In genomic region chr1:68150572-68150971, GRCm38 (mm10) we compare ENCODE assay signal across 23 mouse cellular contexts.
DNase-seq lines count a peak whose midpoint lies in the region; ATAC-seq and TF ChIP-seq lines count a peak whose summit lies in the region.
"Had no signal": no experiment of that assay in that cellular context is flagged by ENCODE, and none has a peak within 500 bp of the region (broad histone marks: within the 10 kb centered on the region; RNA-seq: fewer than 3 reads in every experiment).

No protein-coding gene starts in this region.

- no peak for ATAC-seq in heart, postnatal 0 days (ENCODE audit: insufficient read depth, low read depth)
- ATAC-seq in lung, postnatal 0 days: no peak
- ATAC-seq: forebrain, embryonic 13.5 days; inflammation-experienced regulatory T-cells, adult 6 months; midbrain, embryonic 13.5 days had no signal

- no peaks in the 10 kb centered on the region for H3K4me1 ChIP-seq in heart, postnatal 0 days (ENCODE audit: control insufficient read depth, insufficient read depth)
- H3K4me1 ChIP-seq in heart, embryonic 10.5 days: no peaks in the 10 kb centered on the region
- no peaks in the 10 kb centered on the region for H3K4me1 ChIP-seq in lung, postnatal 0 days (ENCODE audit: insufficient read depth, low read depth, low read length)
- H3K4me1 ChIP-seq: embryonic facial prominence, embryonic 13.5 days; forebrain, embryonic 13.5 days; hindbrain, embryonic 13.5 days; megakaryocyte, embryonic 14.5 days had no signal

- TF ChIP-seq CTCF in heart, postnatal 0 days (IDR thresholded peaks at IDR 0.05; ENCODE audit: low read depth): peak; percentile 39; the same call in 1 of the 2 replicates
- peak; percentile 21; the same call in 1 of the 2 replicates for TF ChIP-seq CTCF in lung, postnatal 0 days (IDR thresholded peaks at IDR 0.05)

- H3K9me3 ChIP-seq in heart, postnatal 0 days (replicated peaks; ENCODE audit: control insufficient read depth, low read length): no peaks in the 10 kb centered on the region
- no peaks in the 10 kb centered on the region for H3K9me3 ChIP-seq in heart, embryonic 10.5 days
- H3K9me3 ChIP-seq in lung, postnatal 0 days (ENCODE audit: low read length): no peaks in the 10 kb centered on the region
- H3K9me3 ChIP-seq: embryonic facial prominence, embryonic 13.5 days; forebrain, embryonic 13.5 days; hindbrain, embryonic 13.5 days; megakaryocyte, embryonic 14.5 days; midbrain, embryonic 13.5 days had no signal

- no peak for DNase-seq in heart, postnatal 0 days (ENCODE audit: low spot score)
- DNase-seq in heart, embryonic 10.5 days (ENCODE audit: low spot score): no peak
- peak; percentile 1 for DNase-seq in kidney, postnatal 14 days
- no peak for DNase-seq in kidney, adult 11 months
- DNase-seq in lung, postnatal 0 days (ENCODE audit: low spot score): no peak
- no peak for DNase-seq in lung, postnatal 25 days (ENCODE audit: low spot score)
- no peak for DNase-seq in right cerebral cortex, postnatal 36 days (ENCODE audit: low spot score in 2 of 2)
- DNase-seq: adrenal gland, postnatal 25 days; B cell, adult 2 months; cerebellum, adult 8-10 months; layer of hippocampus, adult 9-11 months; lung, postnatal 14 days; thymus, adult 2 months; thymus, postnatal 4 days had no signal

- TF ChIP-seq EP300 in heart, postnatal 0 days (IDR thresholded peaks at IDR 0.05; ENCODE audit: low read depth): no peak
- TF ChIP-seq EP300 in lung, postnatal 0 days (IDR thresholded peaks at IDR 0.05): no peak

- no peak overlapping the region for H3K9ac ChIP-seq in heart, postnatal 0 days (replicated peaks; ENCODE audit: low read depth, low read length)
- no peak overlapping the region for H3K9ac ChIP-seq in lung, postnatal 0 days (replicated peaks; ENCODE audit: low read depth)
- H3K9ac ChIP-seq: embryonic facial prominence, embryonic 13.5 days; forebrain, embryonic 13.5 days; hindbrain, embryonic 13.5 days; midbrain, embryonic 13.5 days had no signal

- 71% methylated on average over 2 of the region's 2 CpGs for WGBS in heart, postnatal 0 days
- 76% methylated on average over 2 of the region's 2 CpGs for WGBS in heart, embryonic 10.5 days
- 84% methylated on average over 2 of the region's 2 CpGs for WGBS in lung, postnatal 0 days

- no peak overlapping the region for H3K4me2 ChIP-seq in heart, postnatal 0 days (ENCODE audit: low read depth, low read length)
- H3K4me2 ChIP-seq in lung, postnatal 0 days (replicated peaks; ENCODE audit: low read depth, low read length): no peak overlapping the region
- H3K4me2 ChIP-seq: embryonic facial prominence, embryonic 13.5 days; forebrain, embryonic 13.5 days; hindbrain, embryonic 13.5 days; midbrain, embryonic 13.5 days had no signal

- no peaks in the 10 kb centered on the region for H3K36me3 ChIP-seq in heart, postnatal 0 days (replicated peaks; ENCODE audit: control insufficient read depth, insufficient read depth, low read length)
- H3K36me3 ChIP-seq in heart, embryonic 10.5 days: no peaks in the 10 kb centered on the region
- no peaks in the 10 kb centered on the region for H3K36me3 ChIP-seq in lung, postnatal 0 days (ENCODE audit: insufficient read depth, low read length)
- H3K36me3 ChIP-seq: embryonic facial prominence, embryonic 13.5 days; hindbrain, embryonic 13.5 days; midbrain, embryonic 13.5 days had no signal

- no peaks in the 10 kb centered on the region for H3K27me3 ChIP-seq in heart, postnatal 0 days (ENCODE audit: control insufficient read depth, insufficient read depth, low read length)
- no peaks in the 10 kb centered on the region for H3K27me3 ChIP-seq in heart, embryonic 10.5 days (ENCODE audit: insufficient read depth, poor library complexity, severe bottlenecking)
- no peaks in the 10 kb centered on the region for H3K27me3 ChIP-seq in lung, postnatal 0 days (replicated peaks; ENCODE audit: insufficient read depth, low read length)
- H3K27me3 ChIP-seq: CH12.LX; embryonic facial prominence, embryonic 13.5 days; hindbrain, embryonic 13.5 days; megakaryocyte, embryonic 14.5 days; midbrain, embryonic 13.5 days had no signal

- H3K27ac ChIP-seq in heart, postnatal 0 days (ENCODE audit: low read depth): no peak overlapping the region
- H3K27ac ChIP-seq in heart, embryonic 10.5 days: no peak overlapping the region
- no peak overlapping the region for H3K27ac ChIP-seq in lung, postnatal 0 days (ENCODE audit: low read length)
- H3K27ac ChIP-seq: embryonic facial prominence, embryonic 13.5 days; forebrain, embryonic 13.5 days; hindbrain, embryonic 13.5 days; left cerebral cortex, adult 2 months; midbrain, embryonic 13.5 days had no signal

- no peak overlapping the region for H3K4me3 ChIP-seq in heart, postnatal 0 days (ENCODE audit: low read depth, low read length)
- no peak overlapping the region for H3K4me3 ChIP-seq in heart, embryonic 10.5 days
- no peak overlapping the region for H3K4me3 ChIP-seq in lung, postnatal 0 days (ENCODE audit: low read depth, low read length)
- H3K4me3 ChIP-seq: embryonic facial prominence, embryonic 13.5 days; erythroblast, embryonic 14.5 days; forebrain, embryonic 13.5 days; hindbrain, embryonic 13.5 days; left cerebral cortex, adult 2 months; megakaryocyte, embryonic 14.5 days; midbrain, embryonic 13.5 days had no signal
